Mouse (Mus musculus) CH12.LX (cell line): ENCODE measurements around the gene Ggcx. TPM values are rescaled to one million over a fixed set of nuclear protein-coding genes. Genes with fewer than 3 reads are reported as not detected.

Source experiments
- DNase-seq: peaks from one replicate; pipeline ENCODE4 v3.0.0-alpha.2; 2013; ENCODE audit errors: extremely low read depth
- H3K27ac ChIP-seq: 2 replicates; pipeline ENCODE4 v1.5.1; 2012; ENCODE audit warnings: low read depth, mild to moderate bottlenecking, control low read depth, moderate library complexity; ENCODE audit not compliant: insufficient read depth
- H3K27me3 ChIP-seq: replicated peaks from 2 replicates; pipeline ENCODE3; 2012; ENCODE audit warnings: inconsistent platforms
- H3K36me3 ChIP-seq, 2 experiments: replicated peaks in 1 of 2; 2 replicates each; pipeline versions ENCODE3 to v1.6.1; 2012; ENCODE audit warnings: inconsistent platforms in 1 of 2, low read length in 1 of 2, mild to moderate bottlenecking in 1 of 2, mixed read lengths in 1 of 2, moderate library complexity in 1 of 2; ENCODE audit not compliant: control insufficient read depth in 1 of 2, insufficient read depth in 1 of 2
- H3K4me1 ChIP-seq, 2 experiments: 2 replicates each; pipeline ENCODE4 v1.6.1; 2012; ENCODE audit warnings: inconsistent platforms in 1 of 2, moderate library complexity in 1 of 2; ENCODE audit not compliant: insufficient read depth in 2 of 2, control insufficient read depth in 1 of 2
- H3K4me2 ChIP-seq: 2 replicates; pipeline ENCODE4 v1.6.1; 2012; ENCODE audit warnings: low read depth, mild to moderate bottlenecking, control low read depth; ENCODE audit not compliant: poor library complexity, insufficient read depth, severe bottlenecking
- H3K4me3 ChIP-seq, 3 experiments: fragments of 150-350 bp in 1 of 3; sonication (generic) in 1 of 3; replicated peaks in 1 of 3; 2 replicates each; pipeline versions ENCODE3 to v1.5.1; 2011 to 2012; ENCODE audit warnings: low read depth in 2 of 3, low read length in 2 of 3, mild to moderate bottlenecking in 2 of 3, moderate library complexity in 2 of 3, control low read depth in 1 of 3, improper control_type of control experiment in 1 of 3, inconsistent platforms in 1 of 3, mixed read lengths in 1 of 3; ENCODE audit not compliant: poor library complexity in 1 of 3
- H3K79me2 ChIP-seq: replicated peaks from 2 replicates; pipeline ENCODE4 v1.6.1; 2012; ENCODE audit warnings: mild to moderate bottlenecking, moderate library complexity; ENCODE audit not compliant: control insufficient read depth, poor library complexity, insufficient read depth, severe bottlenecking; ENCODE audit errors: extremely low read depth
- H3K9ac ChIP-seq: 2 replicates; pipeline ENCODE4 v1.6.1; 2012; ENCODE audit warnings: low read depth, mild to moderate bottlenecking, control low read depth, moderate library complexity; ENCODE audit not compliant: insufficient read depth
- H3K9me3 ChIP-seq: replicated peaks from 2 replicates; pipeline ENCODE3; 2012; ENCODE audit warnings: low read length, inconsistent platforms, mixed read lengths
- BHLHE40 ChIP-seq: IDR thresholded peaks from 2 replicates; pipeline ENCODE4 v1.6.1; 2011; ENCODE audit warnings: mild to moderate bottlenecking, low read depth, low read length, improper control_type of control experiment
- CHD1 ChIP-seq: IDR thresholded peaks from 2 replicates; pipeline ENCODE4 v1.6.1; 2012; ENCODE audit warnings: low read depth, low read length, improper control_type of control experiment, inconsistent platforms
- CHD2 ChIP-seq: IDR thresholded peaks from 2 replicates; pipeline ENCODE4 v1.6.1; 2011; ENCODE audit warnings: low read length, improper control_type of control experiment
- CTCF ChIP-seq, 2 experiments: IDR thresholded peaks in 1 of 2; conservative IDR thresholded peaks in 1 of 2; 2 replicates each; pipeline ENCODE4 v1.5.1; 2011 to 2012; ENCODE audit warnings: low read depth in 2 of 2, low read length in 2 of 2, improper control_type of control experiment in 1 of 2, inconsistent platforms in 1 of 2, mild to moderate bottlenecking in 1 of 2, moderate library complexity in 1 of 2
- E2F4 ChIP-seq: IDR thresholded peaks from 2 replicates; pipeline ENCODE4 v1.6.1; 2011; ENCODE audit warnings: low read depth, low read length, improper control_type of control experiment; ENCODE audit not compliant: insufficient replicate concordance
- ELF1 ChIP-seq: IDR thresholded peaks from 2 replicates; pipeline ENCODE4 v1.6.1; 2014; ENCODE audit warnings: low read depth, mild to moderate bottlenecking, inconsistent platforms, low read length, improper control_type of control experiment
- EP300 ChIP-seq: IDR thresholded peaks from 2 replicates; pipeline ENCODE4 v1.6.1; 2011; ENCODE audit warnings: low read length, improper control_type of control experiment
- ETS1 ChIP-seq: conservative IDR thresholded peaks from 2 replicates; pipeline ENCODE4 v1.6.1; 2012; ENCODE audit warnings: low read depth, mild to moderate bottlenecking, inconsistent platforms, low read length, improper control_type of control experiment, moderate library complexity
- IRF4 ChIP-seq: IDR thresholded peaks from 2 replicates; pipeline ENCODE4 v1.6.1; 2014; ENCODE audit warnings: low read depth, mild to moderate bottlenecking, inconsistent platforms, low read length, improper control_type of control experiment
- KAT2A ChIP-seq: IDR thresholded peaks from 2 replicates; pipeline ENCODE4 v1.6.1; 2012; ENCODE audit warnings: low read length, improper control_type of control experiment, inconsistent platforms; ENCODE audit not compliant: insufficient replicate concordance
- MAX ChIP-seq: IDR thresholded peaks from 2 replicates; pipeline ENCODE4 v1.6.1; 2011; ENCODE audit warnings: low read length, improper control_type of control experiment
- MXI1 ChIP-seq: IDR thresholded peaks from 2 replicates; pipeline ENCODE4 v1.6.1; 2011; ENCODE audit warnings: mild to moderate bottlenecking, low read depth, low read length, improper control_type of control experiment
- NELFE ChIP-seq: IDR thresholded peaks from 2 replicates; pipeline ENCODE4 v1.6.1; 2011; ENCODE audit warnings: low read depth, low read length, improper control_type of control experiment
- NRF1 ChIP-seq: IDR thresholded peaks from 2 replicates; pipeline ENCODE4 v1.6.1; 2014; ENCODE audit warnings: low read depth, mild to moderate bottlenecking, inconsistent platforms, low read length, improper control_type of control experiment, moderate library complexity
- POLR2A ChIP-seq: IDR thresholded peaks from 2 replicates; pipeline ENCODE4 v1.6.1; 2011; ENCODE audit warnings: low read depth, mild to moderate bottlenecking, improper control_type of control experiment, low read length
- POLR2AphosphoS2 ChIP-seq: IDR thresholded peaks from 2 replicates; pipeline ENCODE4 v1.6.1; 2011; ENCODE audit warnings: low read depth, low read length, improper control_type of control experiment
- RCOR1 ChIP-seq: conservative IDR thresholded peaks from 2 replicates; pipeline ENCODE4 v1.6.1; 2012; ENCODE audit warnings: low read depth, mild to moderate bottlenecking, inconsistent platforms, low read length, improper control_type of control experiment
- SIN3A ChIP-seq: IDR thresholded peaks from 2 replicates; pipeline ENCODE4 v1.6.1; 2012; ENCODE audit warnings: low read length, improper control_type of control experiment, inconsistent platforms
- SMC3 ChIP-seq: IDR thresholded peaks from 2 replicates; pipeline ENCODE4 v1.6.1; 2011; ENCODE audit warnings: low read depth, low read length, improper control_type of control experiment
- TBP ChIP-seq: conservative IDR thresholded peaks from 2 replicates; pipeline ENCODE4 v1.6.1; 2011; ENCODE audit warnings: low read depth, low read length, improper control_type of control experiment
- UBTF ChIP-seq: IDR thresholded peaks from 2 replicates; pipeline ENCODE4 v1.6.1; 2012; ENCODE audit warnings: low read depth, mild to moderate bottlenecking, inconsistent platforms, low read length, improper control_type of control experiment, moderate library complexity
- USF1 ChIP-seq: IDR thresholded peaks from 2 replicates; pipeline ENCODE4 v1.6.1; 2014; ENCODE audit warnings: low read depth, mild to moderate bottlenecking, inconsistent platforms, low read length, improper control_type of control experiment
- USF2 ChIP-seq: conservative IDR thresholded peaks from 2 replicates; pipeline ENCODE4 v1.6.1; 2011; ENCODE audit warnings: low read depth, low read length, improper control_type of control experiment
- ZC3H11A ChIP-seq: IDR thresholded peaks from 2 replicates; pipeline ENCODE4 v1.6.1; 2012; ENCODE audit warnings: low read depth, mild to moderate bottlenecking, inconsistent platforms, low read length, improper control_type of control experiment
- ZMIZ1 ChIP-seq: IDR thresholded peaks from 2 replicates; pipeline ENCODE4 v1.6.1; 2012; ENCODE audit warnings: low read depth, mild to moderate bottlenecking, inconsistent platforms, low read length, improper control_type of control experiment
- ZNF384 ChIP-seq: IDR thresholded peaks from 2 replicates; pipeline ENCODE4 v1.6.1; 2012; ENCODE audit warnings: low read depth, low read length, improper control_type of control experiment, inconsistent platforms
- dilution Hi-C: fragments of 300-500 bp; cut with MboI; formaldehyde crosslinking; loops from 2 replicates; pipeline ENCODE4 v1.14.3; 2020; ENCODE audit warnings: low sequenced_read_pairs; ENCODE audit not compliant: extremely low pct_unique_long_range_greater_than_20kb, extremely low pct_ligation_motif_present
- in situ Hi-C: fragments of 300-500 bp; cut with MboI; formaldehyde crosslinking; loops from 3 replicates; pipeline ENCODE4 v1.14.3; 2019; ENCODE audit warnings: low sequenced_read_pairs, low pct_ligation_motif_present, low pct_unique_long_range_greater_than_20kb, mixed read lengths
- polyA plus RNA-seq: library from polyadenylated mRNA; unstranded; fragments of >175 nt; gene quantifications from 2 replicates; pipeline ENCODE4 v1.2.1, GENCODE M21; 2012; ENCODE audit warnings: low read depth; ENCODE audit not compliant: insufficient read length
- total RNA-seq, 2 experiments: library from RNA; depleted of rRNA; stranded (reverse); fragments of 300-350 nt in 1 of 2; fragments of >200 nt in 1 of 2; gene quantifications; 2 replicates each; pipeline ENCODE4 v1.2.3; 2012 to 2014

Gene Ggcx
- total and polyA plus RNA-seq, 3 experiments = 5.2 to 7.8 (median 6.7) TPM

GRCm38 (mm10) chr6:72383952-72384351 is 30.2 kb upstream of the Ggcx start:
- peaks cover 2 to 16% of the 10 kb centered on the region in 2 experiments for H3K4me1 ChIP-seq
- DNase-seq = no peak
- peaks cover 7 to 46% of the 10 kb centered on the region in 2 experiments for H3K36me3 ChIP-seq
- TF ChIP-seq ZMIZ1 = no peak
- TF ChIP-seq ZC3H11A = no peak
- no peak for TF ChIP-seq CHD2
- no peak for TF ChIP-seq MXI1
- TF ChIP-seq USF1 = no peak
- no peak for TF ChIP-seq RCOR1
- no peak for TF ChIP-seq KAT2A
- no peak for TF ChIP-seq ETS1
- TF ChIP-seq SIN3A = no peak
- no peak overlapping the region for H3K4me2 ChIP-seq
- in situ Hi-C loops = no loop called here
- H3K79me2 ChIP-seq = no peaks in the 10 kb centered on the region
- no peaks in the 10 kb centered on the region for H3K9me3 ChIP-seq
- no peak overlapping the region for H3K4me3 ChIP-seq
- no peak overlapping the region for H3K9ac ChIP-seq
- no peak overlapping the region for H3K27ac ChIP-seq
- dilution Hi-C loops = no loop called here
- H3K27me3 ChIP-seq = peaks cover 10% of the 10 kb centered on the region

GRCm38 (mm10) chr6:72385258-72385657 is 28.9 kb upstream of the Ggcx start:
- in situ Hi-C loops (no loop called here), dilution Hi-C loops (no loop called here)
- H3K9me3 ChIP-seq = no peaks in the 10 kb centered on the region
- H3K79me2 ChIP-seq = no peaks in the 10 kb centered on the region
- no peaks in the 10 kb centered on the region for H3K27me3 ChIP-seq
- DNase-seq = no peak
- TF ChIP-seq E2F4 (no peak), MXI1 (no peak), CHD1 (no peak), POLR2A (no peak), ZNF384 (no peak)
- no peak overlapping the region for H3K4me3 ChIP-seq
- H3K9ac ChIP-seq = no peak overlapping the region
- no peak overlapping the region for H3K4me2 ChIP-seq
- peaks cover 7 to 47% of the 10 kb centered on the region in 2 experiments for H3K36me3 ChIP-seq
- peaks cover 3 to 12% of the 10 kb centered on the region in 2 experiments for H3K4me1 ChIP-seq
- H3K27ac ChIP-seq = no peak overlapping the region

- H3K27ac ChIP-seq = no peak overlapping the region
Measured at GRCm38 (mm10) chr6:72386561-72386960, 27.5 kb upstream of the Ggcx start.

More at GRCm38 (mm10) chr6:72386561-72386960, 27.5 kb upstream of the Ggcx start:
- in situ Hi-C loops = no loop called here
- Histone ChIP-seq H3K4me2 (no peak overlapping the region), H3K79me2 (no peaks in the 10 kb centered on the region), H3K9me3 (peaks cover 2% of the 10 kb centered on the region)
- no peak for DNase-seq
- no peak for TF ChIP-seq KAT2A
- TF ChIP-seq MAX = no peak
- no peak for TF ChIP-seq USF2
- no peak for TF ChIP-seq POLR2AphosphoS2
- no peak for TF ChIP-seq IRF4
- no peak for TF ChIP-seq SIN3A
- TF ChIP-seq BHLHE40 = no peak
- no peak for TF ChIP-seq RCOR1
- TF ChIP-seq EP300 = no peak
- TF ChIP-seq CTCF (conservative IDR thresholded peaks at IDR 0.05 in 1 of 2, IDR thresholded peaks at IDR 0.05 in 1 of 2; ENCODE audit: low read depth in 2 of 2, low read length in 2 of 2) = no peak
- TF ChIP-seq USF1 = no peak
- no peak for TF ChIP-seq NRF1
- TF ChIP-seq SMC3 = no peak
- TF ChIP-seq TBP = no peak
- no peak for TF ChIP-seq UBTF
- no peak for TF ChIP-seq NELFE
- no peak for TF ChIP-seq ELF1
- TF ChIP-seq, all 38 proteins: peak for 0
- no peaks in the 10 kb centered on the region for H3K27me3 ChIP-seq
- no peak overlapping the region for H3K4me3 ChIP-seq
- dilution Hi-C loops = no loop called here
- H3K36me3 ChIP-seq = peaks cover 7 to 47% of the 10 kb centered on the region in 2 experiments
- H3K9ac ChIP-seq = no peak overlapping the region
- H3K4me1 ChIP-seq = peaks cover 3 to 16% of the 10 kb centered on the region in 2 experiments
